Mouse (Mus musculus): ENCODE data around the gene Mfrp. TPM values are rescaled to one million over a fixed set of nuclear protein-coding genes. Genes with fewer than 3 reads are reported as not detected.
A peak's percentile ranks its signal among the peaks of the same experiment; 100 is the strongest.

Mfrp gene
- polyA plus RNA-seq, 1 experiment from 2014 or later, result 0.11 TPM

- WGBS, result 95% methylated on average over 5 of the region's 5 CpGs
- Histone ChIP-seq H3K4me1 (ENCODE audit: control insufficient read depth, insufficient read depth, low read length) (peaks cover 14% of the 10 kb centered on the region), H3K9ac (replicated peaks; ENCODE audit: low read length) (no peak overlapping the region), H3K9me3 (ENCODE audit: control insufficient read depth, low read length) (no peaks in the 10 kb centered on the region), H3K4me2 (ENCODE audit: low read length) (no peak overlapping the region), H3K36me3 (ENCODE audit: control insufficient read depth, insufficient read depth, low read length) (no peaks in the 10 kb centered on the region), H3K4me3 (replicated peaks; ENCODE audit: low read depth, low read length) (no peak overlapping the region), H3K27me3 (ENCODE audit: control insufficient read depth, insufficient read depth, low read length) (peaks cover 26% of the 10 kb centered on the region), H3K27ac (replicated peaks; ENCODE audit: low read depth, low read length) (no peak overlapping the region)
- no peak for ATAC-seq (ENCODE audit: low FRiP score, low TSS enrichment)
- no peak for DNase-seq
Observed at GRCm38 (mm10) chr9:44082266-44082665, 19.3 kb upstream of the Mfrp start.

DNA sequence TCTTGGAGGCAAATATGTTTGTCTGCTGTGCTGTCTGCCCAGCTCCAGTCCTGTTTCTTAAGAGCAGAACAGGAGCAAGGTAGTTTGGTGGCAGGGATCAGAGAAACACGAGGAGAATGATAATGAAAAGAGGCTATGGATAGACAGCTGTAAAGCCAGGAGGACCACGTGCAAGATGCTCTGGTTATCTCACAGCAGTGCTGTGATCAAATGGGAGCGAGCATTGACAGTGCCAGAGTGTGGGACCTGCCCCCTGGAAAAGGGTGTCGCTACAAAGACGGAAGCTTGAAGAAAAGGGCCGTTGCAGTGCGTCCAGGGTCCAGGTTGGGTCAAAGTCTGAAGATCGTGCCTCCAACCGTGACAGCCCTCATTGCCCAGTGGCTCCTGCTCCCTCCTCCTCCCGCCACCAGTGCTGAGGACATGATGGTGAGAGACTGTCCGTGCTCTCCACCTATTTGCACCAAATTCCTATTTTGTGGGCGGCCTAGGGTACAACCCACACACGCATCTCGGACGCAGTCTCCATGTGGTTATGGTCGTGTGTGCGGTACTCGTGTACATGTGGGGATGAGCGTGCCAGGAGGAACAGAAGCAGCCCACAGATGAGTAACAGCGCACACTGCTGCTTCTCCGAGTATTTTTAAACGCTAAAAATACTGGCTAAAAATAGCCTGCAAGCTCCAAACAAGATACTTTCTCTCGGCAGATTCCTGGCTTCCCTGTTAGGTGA is 18.0 kb upstream of the Mfrp start:
- 7% methylated on average over 23 of the region's 23 CpGs for WGBS
- Histone ChIP-seq H3K27ac (replicated peaks; ENCODE audit: low read depth, low read length) (no peak overlapping the region), H3K9me3 (ENCODE audit: control insufficient read depth, low read length) (no peaks in the 10 kb centered on the region), H3K4me1 (ENCODE audit: control insufficient read depth, insufficient read depth, low read length) (peaks cover 13% of the 10 kb centered on the region), H3K9ac (replicated peaks; ENCODE audit: low read length) (no peak overlapping the region), H3K4me3 (replicated peaks; ENCODE audit: low read depth, low read length) (peak overlapping the region; percentile 50; the same call in 1 of the 2 replicates), H3K36me3 (ENCODE audit: control insufficient read depth, insufficient read depth, low read length) (no peaks in the 10 kb centered on the region), H3K27me3 (ENCODE audit: control insufficient read depth, insufficient read depth, low read length) (peaks cover 26% of the 10 kb centered on the region), H3K4me2 (ENCODE audit: low read length) (peak overlapping the region; percentile 99)
- ATAC-seq (ENCODE audit: low FRiP score, low TSS enrichment), result no peak
- peak; percentile 48 for DNase-seq

GRCm38 (mm10) chr9:44084236-44084635 is 17.3 kb upstream of the Mfrp start:
- Histone ChIP-seq H3K36me3 (ENCODE audit: control insufficient read depth, insufficient read depth, low read length) (no peaks in the 10 kb centered on the region), H3K4me1 (ENCODE audit: control insufficient read depth, insufficient read depth, low read length) (peaks cover 7% of the 10 kb centered on the region), H3K9ac (replicated peaks; ENCODE audit: low read length) (peak overlapping the region; percentile 69), H3K9me3 (ENCODE audit: control insufficient read depth, low read length) (no peaks in the 10 kb centered on the region), H3K27me3 (ENCODE audit: control insufficient read depth, insufficient read depth, low read length) (peaks cover 26% of the 10 kb centered on the region), H3K27ac (replicated peaks; ENCODE audit: low read depth, low read length) (no peak overlapping the region), H3K4me3 (replicated peaks; ENCODE audit: low read depth, low read length) (peak overlapping the region; percentile 50), H3K4me2 (ENCODE audit: low read length) (peak overlapping the region; percentile 99)
- no peak for ATAC-seq (ENCODE audit: low FRiP score, low TSS enrichment)
- 3% methylated on average over 14 of the region's 14 CpGs for WGBS
- DNase-seq, result peak; percentile 54

- H3K27me3 ChIP-seq (ENCODE audit: control insufficient read depth, insufficient read depth, low read length), result peaks cover 26% of the 10 kb centered on the region
- ATAC-seq (ENCODE audit: low FRiP score, low TSS enrichment), result peak; percentile 59
- peak; percentile 83 for DNase-seq
- H3K9me3 ChIP-seq (ENCODE audit: control insufficient read depth, low read length), result no peaks in the 10 kb centered on the region
- peak overlapping the region; percentile 69 for H3K9ac ChIP-seq (replicated peaks; ENCODE audit: low read length)
- no peak overlapping the region for H3K27ac ChIP-seq (replicated peaks; ENCODE audit: low read depth, low read length)
- H3K36me3 ChIP-seq (ENCODE audit: control insufficient read depth, insufficient read depth, low read length), result no peaks in the 10 kb centered on the region
- WGBS, result under 1% methylated on average over 62 of the region's 62 CpGs
- peaks cover 7% of the 10 kb centered on the region for H3K4me1 ChIP-seq (ENCODE audit: control insufficient read depth, insufficient read depth, low read length)
- H3K4me3 ChIP-seq (replicated peaks; ENCODE audit: low read depth, low read length), result peak overlapping the region; percentile 50
- peak overlapping the region; percentile 99 for H3K4me2 ChIP-seq (ENCODE audit: low read length)
Observed at GRCm38 (mm10) chr9:44084659-44085229, 16.8 kb upstream of the Mfrp start.

DNA sequence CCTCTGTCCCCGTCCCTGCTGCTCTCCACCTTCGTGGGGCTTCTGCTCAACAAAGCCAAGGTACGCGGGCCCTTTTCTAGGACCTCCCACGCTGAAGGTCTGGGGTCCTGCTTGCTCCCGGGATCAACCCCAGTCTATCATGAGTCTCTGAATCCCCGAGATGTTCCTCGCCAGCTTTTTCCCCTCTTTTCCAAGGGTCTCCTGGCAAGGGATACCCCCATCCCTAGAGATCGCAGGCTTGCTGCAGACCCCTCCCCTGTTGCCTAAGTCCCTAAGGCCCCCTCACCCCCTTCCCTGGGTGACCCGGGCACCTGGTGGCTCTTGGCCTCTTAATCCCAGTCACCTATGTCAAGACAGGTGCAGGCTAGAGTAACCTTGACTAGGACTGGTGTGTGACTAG is 16.3 kb upstream of the Mfrp start:
- Histone ChIP-seq H3K36me3 (ENCODE audit: control insufficient read depth, insufficient read depth, low read length) (no peaks in the 10 kb centered on the region), H3K27me3 (ENCODE audit: control insufficient read depth, insufficient read depth, low read length) (peaks cover 26% of the 10 kb centered on the region), H3K4me3 (replicated peaks; ENCODE audit: low read depth, low read length) (peak overlapping the region; percentile 50), H3K9ac (replicated peaks; ENCODE audit: low read length) (peak overlapping the region; percentile 69), H3K4me2 (ENCODE audit: low read length) (peak overlapping the region; percentile 99), H3K27ac (replicated peaks; ENCODE audit: low read depth, low read length) (no peak overlapping the region), H3K4me1 (ENCODE audit: control insufficient read depth, insufficient read depth, low read length) (peaks cover 7% of the 10 kb centered on the region), H3K9me3 (ENCODE audit: control insufficient read depth, low read length) (no peaks in the 10 kb centered on the region)
- ATAC-seq (ENCODE audit: low FRiP score, low TSS enrichment) (peak; percentile 38; the same call in 1 of the 2 replicates), DNase-seq (peak; percentile 41)
- WGBS, result 3% methylated on average over 10 of the region's 10 CpGs

GRCm38 (mm10) chr9:44085741-44086665 is 15.5 kb upstream of the Mfrp start:
- Histone ChIP-seq H3K27me3 (ENCODE audit: control insufficient read depth, insufficient read depth, low read length) (peaks cover 26% of the 10 kb centered on the region), H3K9ac (replicated peaks; ENCODE audit: low read length) (no peak overlapping the region), H3K27ac (replicated peaks; ENCODE audit: low read depth, low read length) (no peak overlapping the region), H3K36me3 (ENCODE audit: control insufficient read depth, insufficient read depth, low read length) (no peaks in the 10 kb centered on the region), H3K9me3 (ENCODE audit: control insufficient read depth, low read length) (no peaks in the 10 kb centered on the region), H3K4me1 (ENCODE audit: control insufficient read depth, insufficient read depth, low read length) (peaks cover 7% of the 10 kb centered on the region), H3K4me3 (replicated peaks; ENCODE audit: low read depth, low read length) (peak overlapping the region; percentile 50; the same call in 1 of the 2 replicates), H3K4me2 (ENCODE audit: low read length) (no peak overlapping the region; the same call in 1 of the 2 replicates)
- no peak for ATAC-seq (ENCODE audit: low FRiP score, low TSS enrichment)
- WGBS, result 69% methylated on average over 15 of the region's 15 CpGs
- no peak for DNase-seq

DNA sequence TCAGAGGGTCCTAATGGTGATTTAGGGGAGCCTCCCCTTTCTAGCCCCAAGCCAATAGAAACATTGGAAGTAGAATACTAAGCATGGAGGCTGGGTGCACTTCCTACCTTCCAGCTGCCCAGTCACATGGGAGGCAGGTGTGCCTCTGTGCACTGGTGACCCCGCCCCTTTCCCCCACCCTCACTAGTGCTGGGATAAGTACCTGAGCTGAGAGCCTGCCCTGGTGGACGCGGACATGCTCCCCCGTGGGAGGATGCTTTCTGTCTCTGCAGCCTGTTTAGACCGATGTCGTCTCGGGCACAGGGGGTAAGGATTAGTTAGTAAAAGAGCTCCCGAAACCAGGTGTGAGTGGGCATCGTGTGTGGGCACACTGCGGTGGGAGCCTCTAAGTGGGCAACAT is 14.6 kb upstream of the Mfrp start:
- Histone ChIP-seq H3K9me3 (ENCODE audit: control insufficient read depth, low read length) (no peaks in the 10 kb centered on the region), H3K27me3 (ENCODE audit: control insufficient read depth, insufficient read depth, low read length) (peaks cover 26% of the 10 kb centered on the region), H3K27ac (replicated peaks; ENCODE audit: low read depth, low read length) (no peak overlapping the region), H3K4me1 (ENCODE audit: control insufficient read depth, insufficient read depth, low read length) (peaks cover 7% of the 10 kb centered on the region), H3K9ac (replicated peaks; ENCODE audit: low read length) (no peak overlapping the region), H3K4me3 (replicated peaks; ENCODE audit: low read depth, low read length) (no peak overlapping the region), H3K4me2 (ENCODE audit: low read length) (no peak overlapping the region), H3K36me3 (ENCODE audit: control insufficient read depth, insufficient read depth, low read length) (no peaks in the 10 kb centered on the region)
- no peak for ATAC-seq (ENCODE audit: low FRiP score, low TSS enrichment)
- DNase-seq, result no peak
- 47% methylated on average over 10 of the region's 10 CpGs for WGBS

GRCm38 (mm10) chr9:44087761-44088455 is 13.6 kb upstream of the Mfrp start:
- no peak overlapping the region for H3K27ac ChIP-seq (replicated peaks; ENCODE audit: low read depth, low read length)
- 13% methylated on average over 15 of the region's 15 CpGs for WGBS
- ATAC-seq (ENCODE audit: low FRiP score, low TSS enrichment) (no peak), DNase-seq (no peak)
- H3K36me3 ChIP-seq (ENCODE audit: control insufficient read depth, insufficient read depth, low read length), result no peaks in the 10 kb centered on the region
- peaks cover 7% of the 10 kb centered on the region for H3K4me1 ChIP-seq (ENCODE audit: control insufficient read depth, insufficient read depth, low read length)
- no peak overlapping the region for H3K4me3 ChIP-seq (replicated peaks; ENCODE audit: low read depth, low read length)
- H3K9me3 ChIP-seq (ENCODE audit: control insufficient read depth, low read length), result no peaks in the 10 kb centered on the region
- H3K4me2 ChIP-seq (ENCODE audit: low read length), result no peak overlapping the region
- H3K9ac ChIP-seq (replicated peaks; ENCODE audit: low read length), result no peak overlapping the region
- H3K27me3 ChIP-seq (ENCODE audit: control insufficient read depth, insufficient read depth, low read length), result peaks cover 23% of the 10 kb centered on the region

Data from midbrain, embryonic 14.5 days (tissue).